Mouse (Mus musculus): ENCODE data around the gene Omt2a.
"Not testable (repeated sequence)": the region's sequence is repeated elsewhere in the genome, so short reads cannot be mapped to it uniquely, and the experiment has no call there.

Omt2a gene

DNA sequence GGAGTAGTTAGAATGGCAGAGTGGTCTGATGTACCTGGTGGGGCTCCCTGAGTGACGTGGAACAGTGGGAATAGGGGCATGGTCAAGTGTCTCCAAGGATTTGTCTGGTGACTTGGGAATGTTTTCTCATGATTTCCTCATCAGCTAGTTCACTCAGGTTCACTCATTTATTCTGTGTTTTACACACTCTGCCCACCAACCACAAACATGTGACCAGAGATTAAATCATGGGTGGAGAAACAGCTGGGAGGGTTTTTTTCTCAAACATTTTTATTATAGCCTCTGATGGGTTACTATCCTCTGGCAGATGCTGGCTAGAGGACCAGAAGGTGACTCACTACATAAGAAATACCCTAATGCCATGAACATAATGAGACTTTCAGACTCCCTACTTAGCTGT is 16.4 kb downstream of the Omt2a start:
- DNase-seq (ENCODE audit: low spot score in 2 of 2): no peak

DNA sequence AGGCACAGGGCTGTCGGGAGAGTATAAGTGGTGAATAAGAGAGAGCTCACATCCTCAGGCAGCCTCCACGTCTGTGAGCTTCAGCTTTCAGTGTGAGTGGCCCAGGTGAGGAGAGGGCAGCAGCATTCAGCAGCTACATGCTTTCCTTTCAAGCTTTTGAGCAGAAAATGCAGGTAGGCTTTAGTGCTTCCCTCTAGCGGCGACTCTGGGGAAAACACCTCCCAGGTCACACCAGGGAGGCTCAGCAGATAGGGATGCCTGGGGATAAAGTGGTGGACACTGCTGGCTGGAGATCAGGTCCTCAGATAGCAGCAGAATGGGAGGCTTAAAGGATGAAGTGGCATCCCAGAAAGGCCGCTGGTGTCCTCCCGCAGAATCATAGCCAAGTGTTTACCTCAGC is 18.5 kb downstream of the Omt2a start:
- peak in 1 of 2 experiments; percentile 10 for DNase-seq (ENCODE audit: low spot score in 2 of 2)

- DNase-seq (ENCODE audit: low spot score in 2 of 2): not testable (repeated sequence)
Measured at GRCm38 (mm10) chr9:78294781-78295180, 19.8 kb downstream of the Omt2a start.

- DNase-seq (ENCODE audit: low spot score in 2 of 2): not testable (repeated sequence)
Measured at GRCm38 (mm10) chr9:78293683-78294082, 20.9 kb downstream of the Omt2a start.

GRCm38 (mm10) chr9:78292462-78292861 is 22.1 kb downstream of the Omt2a start:
- not testable (repeated sequence) for DNase-seq (ENCODE audit: low spot score in 2 of 2)

DNA sequence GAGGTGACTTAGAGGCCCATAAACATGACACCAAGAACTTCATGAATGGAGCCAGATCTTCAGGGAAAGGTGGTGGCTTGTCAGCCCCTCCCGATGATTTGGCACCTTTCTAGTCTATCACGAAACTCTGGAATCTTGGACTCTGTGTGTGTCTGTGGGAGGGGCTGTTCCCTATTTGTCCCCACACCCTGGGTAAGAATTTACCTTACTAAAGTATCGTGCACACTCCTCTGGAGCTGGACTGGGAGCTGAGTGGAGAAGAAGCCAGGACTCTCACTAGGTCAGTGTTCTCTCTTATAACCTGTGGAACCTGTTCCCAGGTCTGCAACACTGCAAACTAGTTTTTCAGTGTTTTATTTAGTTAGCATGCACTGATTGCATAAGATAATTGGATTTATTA is 24.9 kb downstream of the Omt2a start, which contains the start of gene Gm10639:
TSS of gene Gm10639 (plus strand) at position 201 of the 400 bp plus-strand sequence.
- DNase-seq (ENCODE audit: low spot score in 2 of 2): not testable (repeated sequence)

DNA sequence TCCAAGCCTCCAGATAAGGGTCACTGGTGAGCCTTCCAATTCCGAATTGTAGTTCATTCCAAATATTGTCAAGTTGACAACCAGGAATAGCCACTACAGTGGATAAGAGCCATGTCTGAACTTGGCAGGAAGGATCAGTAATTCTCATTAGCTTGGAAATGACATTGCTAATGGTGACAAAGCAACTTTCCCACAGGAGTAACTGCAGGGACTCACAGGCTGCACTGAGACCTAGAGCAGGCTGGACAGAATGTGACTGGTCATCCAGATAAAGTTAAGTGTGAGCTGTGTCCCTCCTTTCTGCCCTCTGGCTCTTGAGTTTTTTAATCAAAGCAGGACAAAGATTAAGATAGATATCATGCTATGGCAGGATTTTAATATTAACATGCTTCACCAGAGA is 25.5 kb downstream of the Omt2a start:
- not testable (repeated sequence) for DNase-seq (ENCODE audit: low spot score in 2 of 2)

DNA sequence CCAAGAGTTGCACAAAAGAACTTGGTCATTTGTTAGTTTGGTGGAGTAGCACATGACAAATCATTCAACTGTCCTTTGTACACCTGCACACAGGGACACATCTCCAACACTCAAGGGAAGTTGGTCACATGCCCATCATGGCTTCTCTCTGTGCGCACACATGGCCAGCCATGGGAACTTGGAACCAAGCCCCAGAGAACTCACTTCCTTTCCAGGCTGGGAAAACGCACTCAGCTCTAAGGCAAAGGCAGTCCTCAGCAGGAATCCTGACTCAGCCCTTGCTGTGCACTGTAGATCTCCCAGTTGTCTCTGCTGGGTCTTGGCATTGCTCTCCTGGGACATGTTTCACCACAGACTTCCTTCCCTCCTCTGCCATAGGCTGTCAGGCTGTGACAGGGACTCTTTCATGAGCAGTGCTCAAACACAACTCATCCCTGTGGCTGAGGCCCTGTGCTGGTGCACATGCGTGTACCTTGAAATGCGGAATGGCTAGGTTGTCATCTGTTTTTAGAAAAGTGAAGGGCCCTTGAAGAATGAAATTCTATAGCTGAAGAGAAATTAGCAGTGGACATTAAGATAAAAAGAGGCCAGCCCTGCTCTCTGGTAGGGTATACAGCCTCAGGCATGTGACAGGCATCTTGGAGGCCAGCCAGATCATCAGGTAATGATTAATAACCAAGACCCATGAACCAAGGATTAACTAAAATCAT is 32.4 kb downstream of the Omt2a start:
- DNase-seq (ENCODE audit: low spot score in 2 of 2): not testable (repeated sequence)

- DNase-seq (ENCODE audit: low spot score in 2 of 2): not testable (repeated sequence)
Measured at GRCm38 (mm10) chr9:78270945-78271344, 43.7 kb downstream of the Omt2a start.

Data from spleen, postnatal 14 days (tissue).